Mouse (Mus musculus) lung, postnatal 0 days (tissue): ENCODE results near the gene Hsd11b2. TPM values are rescaled to one million over a fixed set of nuclear protein-coding genes. Genes with fewer than 3 reads are reported as not detected.

Experiments
- ATAC-seq: fragments of 200-750 bp; cut with Nextera tagmentation; 2 replicates; pipeline ENCODE4 v1.8.0; 2017; ENCODE audit warnings: moderate library complexity
- DNase-seq: peaks from one replicate; pipeline ENCODE4 v3.0.0-alpha.2; 2016; ENCODE audit warnings: low spot score
- H3K27ac ChIP-seq: fragments of 300-500 bp; sonication (generic); 2 replicates; pipeline ENCODE4 v1.5.1; 2014; ENCODE audit warnings: antibody characterized with exemption, mild to moderate bottlenecking, low read length, mixed read lengths
- H3K27me3 ChIP-seq: fragments of 300-500 bp; sonication (generic); replicated peaks from 2 replicates; pipeline ENCODE4 v1.6.1; 2014; ENCODE audit warnings: low read length, mixed read lengths; ENCODE audit not compliant: insufficient read depth
- H3K36me3 ChIP-seq: fragments of 300-500 bp; sonication (generic); 2 replicates; pipeline ENCODE4 v1.6.1; 2014; ENCODE audit warnings: low read length, mixed read lengths; ENCODE audit not compliant: insufficient read depth
- H3K4me1 ChIP-seq: fragments of 300-500 bp; sonication (generic); 2 replicates; pipeline ENCODE4 v1.6.1; 2014; ENCODE audit warnings: antibody characterized with exemption, low read depth, low read length, mixed read lengths; ENCODE audit not compliant: insufficient read depth
- H3K4me2 ChIP-seq: fragments of 300-500 bp; sonication (generic); replicated peaks from 2 replicates; pipeline ENCODE4 v1.6.1; 2014; ENCODE audit warnings: low read depth, mild to moderate bottlenecking, low read length, moderate library complexity, mixed read lengths
- H3K4me3 ChIP-seq: fragments of 300-500 bp; sonication (generic); 2 replicates; pipeline ENCODE4 v1.5.1; 2014; ENCODE audit warnings: low read depth, low read length
- H3K9ac ChIP-seq: fragments of 300-500 bp; sonication (generic); replicated peaks from 2 replicates; pipeline ENCODE4 v1.6.1; 2014; ENCODE audit warnings: low read depth, mild to moderate bottlenecking
- H3K9me3 ChIP-seq: fragments of 300-500 bp; sonication (generic); 2 replicates; pipeline ENCODE4 v1.6.1; 2016; ENCODE audit warnings: low read length, mixed read lengths
- CTCF ChIP-seq: IDR thresholded peaks from 2 replicates; pipeline ENCODE4 v1.5.1; 2016; ENCODE audit warnings: antibody characterized with exemption, mild to moderate bottlenecking
- EP300 ChIP-seq: IDR thresholded peaks from 2 replicates; pipeline ENCODE4 v1.6.1; 2016; ENCODE audit warnings: antibody characterized with exemption, mild to moderate bottlenecking, control low read depth
- WGBS: fragments of 180-500 bp; shearing (Covaris S2); extraction: QIAGEN DNeasy Blood & Tissue Kit; methylation state at CpG from one replicate; pipeline ENCODE4 v1.1.7; 2014; 5-methylcytosine and 5-hydroxymethylcytosine counted together
- polyA plus RNA-seq: library from polyadenylated mRNA; unstranded; fragments of >200 nt; fragmentation: Nextera tagmentation; extraction: Ambion mirVana; gene quantifications from 2 replicates; pipeline ENCODE4 v1.2.1, GENCODE M21; 2015

Gene Hsd11b2
- polyA plus RNA-seq, 1 experiment from 2014 or later: 1.8 TPM

GRCm38 (mm10) chr8:105493495-105493894 is 25.1 kb upstream of the Hsd11b2 start:
- 14% methylated on average over 3 of the region's 3 CpGs for WGBS
- Histone ChIP-seq H3K36me3 (no peaks in the 10 kb centered on the region), H3K9ac (no peak overlapping the region), H3K4me3 (no peak overlapping the region), H3K27me3 (no peaks in the 10 kb centered on the region), H3K4me1 (peaks cover 22% of the 10 kb centered on the region; the same call in 1 of the 2 replicates), H3K27ac (no peak overlapping the region), H3K4me2 (no peak overlapping the region), H3K9me3 (no peaks in the 10 kb centered on the region)
- ATAC-seq: no peak
- DNase-seq: peak; percentile 60
- TF ChIP-seq EP300: peak; percentile 14; the same call in 1 of the 2 replicates
- no peak for TF ChIP-seq CTCF

DNA sequence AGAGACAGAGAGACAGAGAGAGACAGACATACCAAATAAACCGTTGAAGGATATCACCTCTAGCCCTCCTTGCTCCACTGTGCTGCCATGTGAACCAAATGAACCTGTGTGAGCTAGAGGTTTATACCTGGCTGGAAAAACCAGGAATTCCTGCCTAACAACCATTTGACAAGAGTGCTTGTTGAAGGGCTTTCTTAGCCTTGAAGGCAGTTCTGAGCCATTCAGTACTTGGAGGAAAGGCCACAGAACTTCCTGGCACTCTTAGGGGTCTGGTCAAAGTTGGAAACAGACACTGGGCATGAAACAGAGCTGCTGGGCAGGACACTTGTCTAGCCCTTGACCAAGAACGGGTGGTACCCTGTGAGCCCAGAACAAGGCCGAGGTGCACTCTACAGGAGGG is 24.0 kb upstream of the Hsd11b2 start:
- ATAC-seq: peak; percentile 66
- no peak overlapping the region for H3K4me2 ChIP-seq
- 46% methylated on average over 3 of the region's 3 CpGs for WGBS

DNA sequence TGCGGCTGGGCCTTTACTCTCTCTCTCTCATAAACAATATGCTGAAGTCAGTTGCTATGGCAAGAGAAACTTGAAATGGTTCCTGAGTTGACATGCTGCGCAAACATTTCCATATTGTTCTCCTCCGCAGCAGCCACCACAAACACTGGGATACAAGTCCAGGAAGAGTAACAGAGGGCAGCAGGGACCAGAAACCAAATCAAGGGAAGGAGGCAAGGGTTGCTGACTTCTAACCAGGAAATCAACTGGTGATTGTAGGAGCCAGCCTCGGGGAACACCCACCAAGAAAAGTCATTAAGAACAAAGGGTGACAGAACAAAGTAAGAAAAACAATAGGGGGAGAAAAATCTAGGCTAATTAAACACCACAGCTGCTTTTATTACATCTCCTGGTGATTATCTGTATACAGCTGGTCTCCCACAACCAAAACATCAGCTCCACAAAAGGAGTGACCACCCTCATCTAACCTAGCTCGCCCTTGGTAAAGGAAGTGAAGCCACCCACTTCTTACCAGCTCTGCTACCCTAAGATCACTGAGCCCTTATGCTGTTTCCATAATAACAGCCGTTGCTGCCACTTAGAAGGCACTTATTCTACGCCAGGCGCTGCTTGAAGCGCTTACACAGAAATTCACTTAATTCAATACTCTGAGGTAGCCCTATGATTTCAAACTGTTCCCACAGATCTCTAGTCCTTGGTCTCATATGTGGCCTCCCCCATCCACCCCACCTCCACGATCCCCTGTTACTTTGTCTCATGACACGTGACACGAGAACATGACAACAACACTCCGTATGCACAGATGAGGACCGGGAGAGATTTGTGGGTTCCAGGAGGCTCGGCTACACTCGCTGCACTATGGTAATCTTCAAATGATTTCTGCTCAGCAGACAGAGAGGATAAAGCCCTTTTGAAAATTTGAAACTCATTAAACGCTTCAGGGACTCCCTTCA is 22.9 kb upstream of the Hsd11b2 start:
- H3K4me1 ChIP-seq: peaks cover 22% of the 10 kb centered on the region; the same call in 1 of the 2 replicates
- H3K36me3 ChIP-seq: no peaks in the 10 kb centered on the region
- no peak for TF ChIP-seq EP300
- TF ChIP-seq CTCF: no peak
- ATAC-seq: peak; percentile 32
- peak overlapping the region; percentile 72 for H3K4me2 ChIP-seq
- peak overlapping the region; percentile 69 for H3K9ac ChIP-seq
- WGBS: 20% methylated on average over 17 of the region's 17 CpGs
- H3K4me3 ChIP-seq: peak overlapping the region; percentile 78; the same call in 1 of the 2 replicates
- no peaks in the 10 kb centered on the region for H3K9me3 ChIP-seq
- no peaks in the 10 kb centered on the region for H3K27me3 ChIP-seq
- H3K27ac ChIP-seq: peak overlapping the region; percentile 87
- DNase-seq: peak; percentile 80

More for the DNA sequence above, 24.0 kb upstream of the Hsd11b2 start:
- Histone ChIP-seq H3K36me3 (no peaks in the 10 kb centered on the region), H3K9ac (0 out of 2 replicates have a peak overlapping the region, but pooled peaks have one; percentile 19), H3K27me3 (no peaks in the 10 kb centered on the region), H3K4me3 (no peak overlapping the region), H3K27ac (peak overlapping the region; percentile 87), H3K9me3 (no peaks in the 10 kb centered on the region), H3K4me1 (peaks cover 22% of the 10 kb centered on the region; the same call in 1 of the 2 replicates)
- peak; percentile 53 for TF ChIP-seq EP300
- TF ChIP-seq CTCF: no peak
- DNase-seq: peak; percentile 78

GRCm38 (mm10) chr8:105496439-105497180 is 21.9 kb upstream of the Hsd11b2 start, which contains the start of gene Zdhhc1:
Zdhhc1 (minus strand) TSS chr8:105496902.
- 1% methylated on average over 64 of the region's 68 CpGs for WGBS

GRCm38 (mm10) chr8:105499787-105500186 is 18.8 kb upstream of the Hsd11b2 start:
- DNase-seq (no peak), ATAC-seq (no peak)
- TF ChIP-seq EP300 (no peak), CTCF (no peak)
- Histone ChIP-seq H3K9me3 (no peaks in the 10 kb centered on the region), H3K4me1 (peaks cover 15% of the 10 kb centered on the region; the same call in 1 of the 2 replicates), H3K27ac (no peak overlapping the region), H3K4me3 (peak overlapping the region; percentile 10; the same call in 1 of the 2 replicates), H3K27me3 (no peaks in the 10 kb centered on the region), H3K36me3 (no peaks in the 10 kb centered on the region), H3K9ac (0 out of 2 replicates have a peak overlapping the region, but pooled peaks have one; percentile 8), H3K4me2 (peak overlapping the region; percentile 33)
- WGBS: 52% methylated on average over 12 of the region's 12 CpGs

More at GRCm38 (mm10) chr8:105496439-105497180, 21.9 kb upstream of the Hsd11b2 start, which contains the start of gene Zdhhc1:
- Histone ChIP-seq H3K4me2 (peak within 1 kb of the TSS; percentile 72), H3K27me3 (no peaks in the 10 kb centered on the region), H3K9me3 (no peaks in the 10 kb centered on the region), H3K27ac (peak within 1 kb of the TSS; percentile 87), H3K4me3 (peak within 1 kb of the TSS; percentile 78), H3K4me1 (peaks cover 22% of the 10 kb centered on the region; the same call in 1 of the 2 replicates), H3K9ac (peak within 1 kb of the TSS; percentile 69), H3K36me3 (no peaks in the 10 kb centered on the region)
- DNase-seq: peak; percentile 89
- ATAC-seq: peak; percentile 80
- peak; percentile 76 for TF ChIP-seq CTCF
- no peak for TF ChIP-seq EP300
